Mouse (Mus musculus): ENCODE data around the gene Pigv.

- TF ChIP-seq GATA1 (IDR thresholded peaks at IDR 0.05; ENCODE audit: low read depth, low read length) (no peak), EP300 (IDR thresholded peaks at IDR 0.05; ENCODE audit: low read depth in 1 of 2, low read length in 2 of 2) (no peak), POLR2A (IDR thresholded peaks at IDR 0.05; ENCODE audit: control insufficient read depth in 1 of 2, insufficient read depth in 1 of 2, low read depth in 1 of 2, low read length in 2 of 2, poor library complexity in 1 of 2) (no peak), CTCF (IDR thresholded peaks at IDR 0.05 in 2 of 3, conservative IDR thresholded peaks at IDR 0.05 in 1 of 3; ENCODE audit: control insufficient read depth in 1 of 3, insufficient read depth in 1 of 3, low read depth in 2 of 3, low read length in 3 of 3, poor library complexity in 1 of 3, severe bottlenecking in 1 of 3) (no peak), TCF12 (IDR thresholded peaks at IDR 0.05; ENCODE audit: low read depth, low read length) (no peak), POLR2AphosphoS5 (IDR thresholded peaks at IDR 0.05; ENCODE audit: borderline replicate concordance, low read depth, low read length) (no peak)
Measured at GRCm38 (mm10) chr4:133712755-133713154, 40.3 kb upstream of the Pigv start.
